Mouse (Mus musculus) hindbrain, embryonic 13.5 days (tissue): Measurements from ENCODE around the gene Agap2. TPM values are rescaled to one million over a fixed set of nuclear protein-coding genes. Genes with fewer than 3 reads are reported as not detected.
A peak's percentile ranks its signal among the peaks of the same experiment; 100 is the strongest.
"Not testable (repeated sequence)": the region's sequence is repeated elsewhere in the genome, so short reads cannot be mapped to it uniquely, and the experiment has no call there.

Experiments
- ATAC-seq: fragments of 200-750 bp; cut with Nextera tagmentation; 2 replicates; pipeline ENCODE4 v1.8.0; 2017; ENCODE audit warnings: moderate TSS enrichment; ENCODE audit not compliant: low FRiP score
- H3K27ac ChIP-seq: fragments of 300-500 bp; sonication (generic); 2 replicates; pipeline ENCODE4 v1.5.1; 2015; ENCODE audit warnings: inconsistent platforms, mild to moderate bottlenecking, moderate library complexity
- H3K27me3 ChIP-seq: fragments of 300-500 bp; sonication (generic); 2 replicates; pipeline ENCODE4 v1.6.1; 2015; ENCODE audit warnings: mild to moderate bottlenecking, inconsistent platforms
- H3K36me3 ChIP-seq: fragments of 300-500 bp; sonication (generic); 2 replicates; pipeline ENCODE4 v1.6.1; 2015; ENCODE audit warnings: mild to moderate bottlenecking, inconsistent platforms
- H3K4me1 ChIP-seq: fragments of 300-500 bp; sonication (generic); replicated peaks from 2 replicates; pipeline ENCODE4 v1.6.1; 2015; ENCODE audit warnings: inconsistent platforms
- H3K4me2 ChIP-seq: fragments of 300-500 bp; sonication (generic); 2 replicates; pipeline ENCODE4 v1.6.1; 2015; ENCODE audit warnings: inconsistent platforms, mild to moderate bottlenecking, moderate library complexity
- H3K4me3 ChIP-seq: fragments of 300-500 bp; sonication (generic); 2 replicates; pipeline ENCODE4 v1.5.1; 2015; ENCODE audit warnings: mild to moderate bottlenecking, inconsistent platforms
- H3K9ac ChIP-seq: fragments of 300-500 bp; sonication (generic); 2 replicates; pipeline ENCODE4 v1.6.1; 2015; ENCODE audit warnings: mild to moderate bottlenecking, inconsistent platforms
- H3K9me3 ChIP-seq: fragments of 300-500 bp; sonication (generic); 2 replicates; pipeline ENCODE4 v1.6.1; 2016; ENCODE audit warnings: inconsistent platforms
- WGBS: fragments of 180-500 bp; shearing (Covaris S2); methylation state at CpG from one replicate; pipeline ENCODE4 v1.1.7; 2015; 5-methylcytosine and 5-hydroxymethylcytosine counted together
- polyA plus RNA-seq: library from polyadenylated mRNA; unstranded; fragments of >200 nt; fragmentation: Nextera tagmentation; extraction: Ambion mirVana; gene quantifications from 2 replicates; pipeline ENCODE4 v1.2.1, GENCODE M21; 2015

Gene Agap2
- polyA plus RNA-seq, 1 experiment from 2014 or later = 3.1 TPM

- peak overlapping the region; percentile 84 for H3K9ac ChIP-seq
- H3K27ac ChIP-seq = peak overlapping the region; percentile 92; the same call in 1 of the 2 replicates
- peak overlapping the region; percentile 99 for H3K4me2 ChIP-seq
- H3K4me1 ChIP-seq = peaks cover 37% of the 10 kb centered on the region
- 73% methylated on average over 9 of the region's 9 CpGs for WGBS
- H3K4me3 ChIP-seq = peak overlapping the region; percentile 61
- H3K27me3 ChIP-seq = peaks cover 10% of the 10 kb centered on the region
- no peak for ATAC-seq
- peaks cover 25% of the 10 kb centered on the region for H3K36me3 ChIP-seq
- no peaks in the 10 kb centered on the region for H3K9me3 ChIP-seq
Observed at GRCm38 (mm10) chr10:127071203-127071602, 3.9 kb upstream of the Agap2 start.

GRCm38 (mm10) chr10:127072270-127072669, 2.8 kb upstream of the Agap2 start:
- H3K4me1 ChIP-seq = peaks cover 36% of the 10 kb centered on the region
- H3K4me2 ChIP-seq, H3K4me3 ChIP-seq, H3K27ac ChIP-seq, H3K9ac ChIP-seq, ATAC-seq, H3K9me3 ChIP-seq: not testable (repeated sequence)
- 88% methylated on average over 4 of the region's 4 CpGs for WGBS
- peaks cover 19% of the 10 kb centered on the region for H3K27me3 ChIP-seq
- peaks cover 14% of the 10 kb centered on the region for H3K36me3 ChIP-seq

- peaks cover 22% of the 10 kb centered on the region for H3K27me3 ChIP-seq
- H3K4me1 ChIP-seq = peaks cover 39% of the 10 kb centered on the region
- not testable (repeated sequence) for H3K27ac ChIP-seq, H3K4me2 ChIP-seq, ATAC-seq, H3K9me3 ChIP-seq, H3K9ac ChIP-seq, H3K36me3 ChIP-seq, H3K4me3 ChIP-seq
- 91% methylated on average over 2 of the region's 2 CpGs for WGBS
Observed at GRCm38 (mm10) chr10:127072969-127073368, 2.1 kb upstream of the Agap2 start.

- H3K27ac ChIP-seq = no peak overlapping the region
- no peak for ATAC-seq
- WGBS = 98% methylated on average over 1 of the region's 1 CpGs
- no peak overlapping the region for H3K4me2 ChIP-seq
- H3K36me3 ChIP-seq = no peaks in the 10 kb centered on the region
- no peak overlapping the region for H3K4me3 ChIP-seq
- H3K9me3 ChIP-seq = no peaks in the 10 kb centered on the region
- H3K4me1 ChIP-seq = peaks cover 34% of the 10 kb centered on the region
- H3K27me3 ChIP-seq = peaks cover 23% of the 10 kb centered on the region
- H3K9ac ChIP-seq = no peak overlapping the region
Observed at GRCm38 (mm10) chr10:127073981-127074380, 1.1 kb upstream of the Agap2 start.

GRCm38 (mm10) chr10:127075651-127076050, 567 bp downstream of the Agap2 start:
- 75% methylated on average over 8 of the region's 8 CpGs for WGBS
- Histone ChIP-seq H3K36me3 (no peaks in the 10 kb centered on the region), H3K4me1 (peaks cover 37% of the 10 kb centered on the region), H3K9ac (no peak overlapping the region), H3K9me3 (no peaks in the 10 kb centered on the region), H3K4me3 (no peak overlapping the region), H3K27me3 (peaks cover 32% of the 10 kb centered on the region), H3K27ac (no peak overlapping the region), H3K4me2 (no peak overlapping the region)
- no peak for ATAC-seq

GRCm38 (mm10) chr10:127076082-127076481, 998 bp downstream of the Agap2 start:
- no peak overlapping the region for H3K4me2 ChIP-seq
- no peaks in the 10 kb centered on the region for H3K9me3 ChIP-seq
- no peak overlapping the region for H3K27ac ChIP-seq
- no peak for ATAC-seq
- H3K4me1 ChIP-seq = peaks cover 37% of the 10 kb centered on the region
- H3K4me3 ChIP-seq = no peak overlapping the region
- WGBS = 44% methylated on average over 4 of the region's 4 CpGs
- H3K36me3 ChIP-seq = no peaks in the 10 kb centered on the region
- peaks cover 36% of the 10 kb centered on the region for H3K27me3 ChIP-seq
- H3K9ac ChIP-seq = peak overlapping the region; percentile 53; the same call in 1 of the 2 replicates

- H3K9ac ChIP-seq = peak overlapping the region; percentile 59
- peak overlapping the region; percentile 93 for H3K27ac ChIP-seq
- peak overlapping the region; percentile 90 for H3K4me2 ChIP-seq
- H3K4me3 ChIP-seq = peak overlapping the region; percentile 84
- H3K9me3 ChIP-seq = no peaks in the 10 kb centered on the region
- peaks cover 39% of the 10 kb centered on the region for H3K27me3 ChIP-seq
- H3K36me3 ChIP-seq = no peaks in the 10 kb centered on the region
- peaks cover 47% of the 10 kb centered on the region for H3K4me1 ChIP-seq
- no peak for ATAC-seq
- whole genome bisulfite sequencing = 3% methylated on average over 10 of the region's 10 CpGs
Observed at GRCm38 (mm10) chr10:127077515-127077914, 2.4 kb downstream of the Agap2 start.

GRCm38 (mm10) chr10:127078001-127078676, 3.1 kb downstream of the Agap2 start:
- ATAC-seq = peak; percentile 60
- H3K4me2 ChIP-seq = peak overlapping the region; percentile 90
- no peaks in the 10 kb centered on the region for H3K9me3 ChIP-seq
- H3K9ac ChIP-seq = peak overlapping the region; percentile 59
- peak overlapping the region; percentile 93 for H3K27ac ChIP-seq
- H3K27me3 ChIP-seq = peaks cover 45% of the 10 kb centered on the region
- H3K4me1 ChIP-seq = peaks cover 54% of the 10 kb centered on the region
- H3K4me3 ChIP-seq = peak overlapping the region; percentile 84
- H3K36me3 ChIP-seq = peaks cover 4% of the 10 kb centered on the region; the same call in 1 of the 2 replicates
- 4% methylated on average over 12 of the region's 12 CpGs for WGBS

GRCm38 (mm10) chr10:127078677-127079575, 3.8 kb downstream of the Agap2 start:
- under 1% methylated on average over 34 of the region's 49 CpGs for WGBS

GRCm38 (mm10) chr10:127079665-127080391, 4.7 kb downstream of the Agap2 start:
- WGBS = under 1% methylated on average over 55 of the region's 70 CpGs
- peaks cover 62% of the 10 kb centered on the region for H3K27me3 ChIP-seq
- peaks cover 58% of the 10 kb centered on the region for H3K4me1 ChIP-seq
- no peak for ATAC-seq
- peak overlapping the region; percentile 90 for H3K4me2 ChIP-seq
- peaks cover 21% of the 10 kb centered on the region for H3K36me3 ChIP-seq
- peak overlapping the region; percentile 98 for H3K9ac ChIP-seq
- no peaks in the 10 kb centered on the region for H3K9me3 ChIP-seq
- H3K4me3 ChIP-seq = peak overlapping the region; percentile 84
- H3K27ac ChIP-seq = peak overlapping the region; percentile 93

More at GRCm38 (mm10) chr10:127078677-127079575, 3.8 kb downstream of the Agap2 start:
- Histone ChIP-seq H3K4me2 (peak overlapping the region; percentile 90), H3K4me1 (peaks cover 58% of the 10 kb centered on the region), H3K9ac (peak overlapping the region; percentile 98), H3K4me3 (peak overlapping the region; percentile 84), H3K9me3 (no peaks in the 10 kb centered on the region), H3K27me3 (peaks cover 53% of the 10 kb centered on the region), H3K27ac (peak overlapping the region; percentile 93), H3K36me3 (peaks cover 12% of the 10 kb centered on the region)
- peak; percentile 77 for ATAC-seq

GRCm38 (mm10) chr10:127080901-127081780, 6.1 kb downstream of the Agap2 start:
- H3K36me3 ChIP-seq = peaks cover 29% of the 10 kb centered on the region
- peaks cover 59% of the 10 kb centered on the region for H3K27me3 ChIP-seq
- H3K27ac ChIP-seq = peak overlapping the region; percentile 37; the same call in 1 of the 2 replicates
- peak overlapping the region; percentile 98 for H3K9ac ChIP-seq
- H3K9me3 ChIP-seq = no peaks in the 10 kb centered on the region
- H3K4me1 ChIP-seq = peaks cover 56% of the 10 kb centered on the region
- H3K4me2 ChIP-seq = peak overlapping the region; percentile 90
- WGBS = 1% methylated on average over 46 of the region's 48 CpGs
- no peak for ATAC-seq
- H3K4me3 ChIP-seq = peak overlapping the region; percentile 84
